Mouse (Mus musculus) lung, adult 18-20 months (tissue): ENCODE measurements around the gene Pole4.

Experiments
- DNase-seq, 2 experiments: peaks; one replicate each; pipeline ENCODE4 v3.0.0; 2022; ENCODE audit warnings: mixed read lengths in 2 of 2

The Pole4 gene

DNA sequence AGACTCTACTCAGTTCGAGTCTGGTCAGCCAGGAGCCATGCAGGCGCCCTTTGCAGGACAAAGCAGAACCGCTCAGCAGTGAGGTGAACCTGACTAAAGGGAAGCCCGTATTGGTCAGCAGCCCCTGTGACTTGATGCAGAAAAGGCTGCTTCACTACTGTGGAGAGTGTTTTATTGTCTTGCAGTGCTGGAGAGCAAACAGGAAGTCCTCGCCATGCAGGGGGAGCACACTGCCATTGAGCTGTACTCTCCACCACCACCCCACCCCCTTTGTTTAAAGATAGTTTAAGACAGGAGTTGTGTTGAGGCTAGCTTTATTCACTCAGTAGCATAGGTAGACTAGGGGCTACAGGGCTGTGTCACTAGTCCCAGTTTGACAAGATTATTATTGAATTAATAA is at the start of gene Pole4:
Pole4 (minus strand) TSS at position 145 of the 400 bp plus-strand sequence.
- no peak for DNase-seq

DNA sequence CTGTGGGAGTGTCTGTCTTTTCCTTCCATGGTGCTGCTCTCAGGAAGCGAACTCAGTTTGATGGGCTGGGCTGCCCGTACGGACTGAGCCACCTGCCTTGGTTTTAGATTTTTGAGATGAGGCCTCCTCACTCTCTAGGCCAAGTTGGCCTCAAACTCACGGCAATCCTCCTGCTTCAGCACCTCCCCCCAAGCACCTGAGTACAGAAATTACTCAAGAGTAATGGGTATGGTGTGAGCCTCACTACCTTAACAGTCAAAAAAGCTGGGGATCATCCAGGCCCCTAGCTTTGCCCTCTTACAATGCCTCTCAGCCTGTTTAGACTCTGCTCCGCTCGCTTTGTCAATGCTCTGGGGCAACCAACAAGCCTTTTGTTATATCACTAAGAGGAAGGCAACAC is 49.6 kb upstream of the Pole4 start:
- no peak for DNase-seq

DNA sequence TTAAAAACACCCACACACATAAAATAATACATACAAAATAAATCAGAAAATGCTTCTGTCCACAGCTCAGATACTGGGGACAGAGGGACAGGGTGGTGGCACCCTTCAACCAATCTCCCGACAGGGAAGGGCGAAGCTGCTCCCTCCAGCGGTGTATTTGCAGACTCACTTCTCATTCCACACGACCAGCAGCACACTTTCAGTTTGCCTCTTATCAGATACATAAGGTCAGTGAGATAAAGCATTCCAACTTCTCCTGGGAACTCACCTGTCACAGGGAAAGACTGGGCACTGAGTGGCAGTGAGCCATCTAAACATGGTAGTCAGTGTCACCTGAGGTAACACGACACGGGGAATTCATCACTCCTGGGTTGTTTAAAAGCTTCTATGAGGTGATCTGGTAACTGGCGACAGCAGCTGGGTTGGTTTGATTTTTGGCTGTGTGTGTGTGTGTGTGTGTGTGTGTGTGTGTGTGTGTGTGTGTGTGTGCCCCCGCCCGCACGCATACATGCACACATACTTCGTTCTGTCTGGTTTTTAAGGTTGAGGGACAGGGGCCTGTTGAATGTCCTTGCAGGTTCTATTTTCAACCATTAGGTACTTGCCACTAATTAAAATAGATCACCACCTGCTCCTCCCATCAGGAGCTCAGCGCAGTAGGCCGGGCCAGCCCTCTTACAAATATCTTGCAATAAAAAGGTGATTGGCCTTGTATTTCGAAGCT is 48.6 kb upstream of the Pole4 start:
- peak in 1 of 2 experiments; percentile 32 for DNase-seq

DNA sequence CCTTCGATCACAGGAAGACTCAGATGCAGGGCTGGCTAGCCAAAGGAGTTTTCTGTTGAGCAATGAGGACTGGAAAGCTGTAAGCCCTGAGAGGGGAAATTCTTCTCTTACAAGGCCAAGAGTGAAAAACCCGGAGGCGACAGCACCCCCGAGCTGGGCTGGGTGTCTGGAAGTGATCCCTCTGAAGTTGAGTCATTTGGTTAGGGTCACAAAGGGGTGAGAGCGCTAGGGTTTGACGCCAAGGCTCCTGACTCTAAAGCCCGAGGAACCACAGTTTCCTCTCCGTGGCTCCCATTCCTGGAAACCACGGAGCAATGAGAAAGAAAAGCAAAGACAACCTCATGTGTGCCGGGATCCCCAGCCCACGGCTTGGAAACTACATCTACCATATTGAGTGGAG is 47.9 kb upstream of the Pole4 start:
- DNase-seq = peak; percentile 58 to 60

DNA sequence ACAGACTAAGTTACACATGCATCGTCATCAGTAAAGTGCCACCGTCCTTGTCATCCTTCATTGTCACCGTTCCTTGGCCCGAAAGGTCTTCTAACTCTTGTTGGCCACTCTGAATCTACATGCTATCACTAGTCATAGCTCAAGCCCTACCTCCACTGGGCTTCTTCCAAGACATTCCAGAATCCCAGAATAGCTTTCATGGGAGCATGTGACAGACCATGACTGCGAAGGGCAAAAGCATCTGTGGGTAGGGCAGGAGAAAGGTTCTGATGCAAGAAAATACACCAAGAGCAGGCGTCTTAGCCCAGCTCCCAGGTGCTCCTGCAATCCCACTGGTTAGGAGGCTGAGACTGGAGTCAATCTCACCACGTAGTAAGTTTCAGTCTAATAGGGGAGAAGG is 46.6 kb upstream of the Pole4 start:
- DNase-seq = no peak

DNA sequence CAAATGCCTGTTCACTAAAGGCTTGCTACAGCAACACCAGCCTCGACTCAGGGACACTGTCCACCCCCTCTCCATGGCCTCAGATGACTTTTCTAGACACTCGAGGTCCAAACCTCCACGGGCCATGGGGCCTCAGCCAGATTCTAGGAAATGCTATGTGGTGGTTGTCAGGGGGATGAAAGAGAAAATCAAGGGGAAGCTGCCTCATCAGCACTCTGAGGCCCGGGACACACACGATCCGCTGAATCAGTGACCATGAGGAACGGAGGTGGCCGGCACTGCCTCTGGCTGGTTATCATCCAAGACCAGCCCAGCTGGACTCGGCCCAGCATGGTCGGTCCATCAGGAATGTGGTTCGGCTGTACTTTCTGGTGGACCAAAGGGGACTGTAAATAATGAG is 45.9 kb upstream of the Pole4 start:
- DNase-seq = peak; percentile 39 to 54

DNA sequence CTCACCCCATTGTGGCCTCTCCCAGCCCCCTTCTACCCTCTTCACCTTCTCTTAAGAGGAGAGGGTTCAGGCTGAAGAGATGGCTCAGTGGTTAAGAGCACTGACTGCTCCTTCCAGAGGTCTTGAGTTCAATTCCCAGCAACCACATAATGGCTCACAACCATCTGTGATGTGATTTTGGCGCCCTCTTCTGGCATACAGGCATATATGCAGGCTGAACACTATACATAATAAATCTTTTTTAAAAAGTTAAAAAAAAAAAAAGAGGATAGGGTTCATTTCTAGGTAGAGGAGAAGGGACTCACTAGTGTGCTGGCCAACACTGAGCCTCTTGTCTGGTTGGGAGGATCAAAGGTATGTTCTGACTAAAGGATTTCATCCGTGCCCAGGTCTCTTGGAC is 44.9 kb upstream of the Pole4 start:
- no peak for DNase-seq

DNA sequence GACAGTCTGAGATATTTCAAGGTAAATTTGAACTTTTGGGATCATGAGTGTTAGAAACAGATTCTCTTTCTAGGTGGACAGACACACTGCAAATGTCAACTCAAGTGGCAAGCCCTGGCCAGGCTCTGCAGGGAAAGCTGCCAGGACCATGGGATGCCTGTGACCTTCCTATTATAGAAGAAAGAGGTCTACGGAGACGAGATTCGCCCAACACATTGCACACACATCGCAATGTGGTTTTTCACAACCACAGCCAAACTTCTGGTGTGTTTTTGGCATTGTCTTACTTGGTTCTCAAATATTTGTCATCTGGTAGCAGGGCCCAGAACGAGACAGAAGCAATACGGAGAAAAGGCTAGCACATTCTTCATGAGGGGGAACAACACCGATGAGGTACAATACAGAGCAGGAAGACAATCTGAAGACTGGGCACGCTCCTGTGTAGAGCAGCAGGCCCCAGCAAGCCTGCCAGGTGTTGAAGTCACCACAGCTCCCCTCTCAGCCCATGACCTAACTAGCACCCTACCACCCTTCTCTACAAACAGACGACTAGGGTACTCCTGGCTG is 43.0 kb upstream of the Pole4 start:
- peak in 1 of 2 experiments; percentile 37 for DNase-seq

DNA sequence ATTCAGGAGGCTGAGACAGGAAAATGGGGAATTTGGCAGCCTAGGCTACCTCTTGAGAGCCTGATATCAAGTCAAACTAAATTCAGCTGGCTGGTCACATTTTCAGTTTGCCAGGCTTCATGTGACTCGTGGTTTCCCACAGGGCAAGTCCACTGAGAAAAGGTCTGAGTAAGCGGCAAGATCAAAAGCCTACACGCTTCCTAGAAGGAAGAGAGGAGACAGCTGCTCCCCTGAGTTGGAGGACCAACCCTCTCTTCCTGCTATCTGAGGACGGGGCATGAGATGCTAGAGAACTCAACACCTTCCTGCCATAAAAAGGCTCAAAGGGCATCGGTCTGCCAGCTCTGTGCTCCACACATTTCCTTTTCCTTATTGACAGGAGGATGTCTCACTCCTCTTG is 41.9 kb upstream of the Pole4 start:
- no peak for DNase-seq

DNA sequence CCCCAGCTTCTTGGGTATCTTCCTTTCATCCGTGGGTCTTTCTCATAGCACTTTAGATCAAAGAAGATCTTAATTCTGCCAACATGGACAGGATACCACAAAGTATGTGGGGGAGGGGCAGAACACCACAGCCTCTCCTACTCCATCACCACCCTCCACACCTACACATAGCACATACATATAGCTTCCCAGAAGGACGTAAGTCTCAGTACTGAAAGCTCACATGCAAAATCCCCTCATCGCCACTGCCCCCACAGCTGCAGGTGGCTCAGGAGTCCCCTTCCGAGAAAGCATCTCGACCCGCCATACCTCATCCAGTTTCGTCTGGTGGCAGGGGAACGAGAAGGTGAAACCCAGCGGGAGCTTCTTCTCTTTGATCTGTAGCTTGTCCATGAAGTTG is 39.4 kb upstream of the Pole4 start:
- DNase-seq = no peak

DNA sequence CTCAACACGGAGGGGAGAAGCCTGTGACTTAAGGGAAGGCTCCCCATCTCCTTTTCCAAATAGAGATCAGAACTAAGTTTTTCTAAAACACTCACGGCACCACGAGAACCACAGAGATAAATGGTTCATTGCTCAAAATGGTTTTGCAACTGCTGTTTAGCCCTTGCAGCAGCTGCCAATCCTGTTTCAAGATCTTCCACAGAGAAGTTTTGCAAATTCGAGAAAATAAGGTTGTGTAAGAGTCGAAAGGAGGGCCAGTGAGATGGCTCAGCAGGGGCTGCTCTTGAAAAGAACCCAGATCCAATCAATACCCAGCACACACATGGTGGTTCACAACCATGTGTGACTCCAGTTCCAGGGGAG is 36.3 kb upstream of the Pole4 start:
- DNase-seq = no peak

DNA sequence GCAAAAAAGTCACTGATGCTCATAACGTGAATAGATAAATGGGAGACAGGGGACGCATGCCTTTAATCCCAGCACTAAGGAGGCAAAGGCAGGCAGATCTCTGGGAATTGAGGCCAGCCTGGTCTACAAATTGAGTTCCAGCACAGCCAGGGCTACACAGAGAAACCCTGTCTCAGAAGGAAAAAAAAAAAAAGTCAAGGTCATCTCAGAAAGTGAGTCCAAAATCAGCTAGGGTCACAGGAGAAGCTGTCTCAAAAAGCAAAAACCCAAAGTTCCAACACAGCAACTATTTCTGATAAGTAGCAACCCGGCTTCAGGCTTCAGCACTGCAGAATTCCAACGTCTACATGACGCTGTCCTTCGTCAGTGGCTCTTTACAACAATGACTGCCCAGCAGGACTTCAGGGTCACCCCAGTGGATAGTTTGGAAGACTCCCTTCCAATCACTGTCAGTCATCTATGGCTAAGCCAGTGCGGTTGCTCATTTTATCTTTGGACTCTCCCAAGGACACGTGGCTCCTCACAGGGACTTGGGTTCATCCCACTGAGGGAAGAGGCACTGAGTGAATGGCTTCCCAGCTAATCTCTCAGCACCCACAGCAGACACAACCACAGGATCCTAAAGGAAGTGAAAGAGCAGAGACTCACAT is 35.8 kb upstream of the Pole4 start:
- no peak for DNase-seq

DNA sequence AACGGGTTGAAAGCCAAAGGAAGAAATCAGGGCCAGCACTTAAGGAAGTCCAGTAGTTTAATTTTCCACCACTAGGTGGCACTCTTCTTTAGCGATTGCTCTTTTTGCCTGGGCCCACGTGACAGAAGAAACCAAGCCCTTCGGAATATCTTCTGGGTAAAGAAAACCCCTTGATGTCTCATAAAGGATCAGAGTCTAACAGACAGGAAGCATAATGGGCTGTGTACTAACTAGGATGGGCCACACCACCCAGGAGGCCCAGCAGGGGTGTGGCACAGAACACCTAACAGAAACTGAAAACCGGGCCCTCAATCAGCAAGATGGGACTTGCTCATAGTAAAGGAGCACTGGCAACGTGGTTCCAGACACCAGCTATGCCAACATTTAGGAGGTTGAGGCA is 35.1 kb upstream of the Pole4 start:
- peak in 1 of 2 experiments; percentile 56 for DNase-seq

DNA sequence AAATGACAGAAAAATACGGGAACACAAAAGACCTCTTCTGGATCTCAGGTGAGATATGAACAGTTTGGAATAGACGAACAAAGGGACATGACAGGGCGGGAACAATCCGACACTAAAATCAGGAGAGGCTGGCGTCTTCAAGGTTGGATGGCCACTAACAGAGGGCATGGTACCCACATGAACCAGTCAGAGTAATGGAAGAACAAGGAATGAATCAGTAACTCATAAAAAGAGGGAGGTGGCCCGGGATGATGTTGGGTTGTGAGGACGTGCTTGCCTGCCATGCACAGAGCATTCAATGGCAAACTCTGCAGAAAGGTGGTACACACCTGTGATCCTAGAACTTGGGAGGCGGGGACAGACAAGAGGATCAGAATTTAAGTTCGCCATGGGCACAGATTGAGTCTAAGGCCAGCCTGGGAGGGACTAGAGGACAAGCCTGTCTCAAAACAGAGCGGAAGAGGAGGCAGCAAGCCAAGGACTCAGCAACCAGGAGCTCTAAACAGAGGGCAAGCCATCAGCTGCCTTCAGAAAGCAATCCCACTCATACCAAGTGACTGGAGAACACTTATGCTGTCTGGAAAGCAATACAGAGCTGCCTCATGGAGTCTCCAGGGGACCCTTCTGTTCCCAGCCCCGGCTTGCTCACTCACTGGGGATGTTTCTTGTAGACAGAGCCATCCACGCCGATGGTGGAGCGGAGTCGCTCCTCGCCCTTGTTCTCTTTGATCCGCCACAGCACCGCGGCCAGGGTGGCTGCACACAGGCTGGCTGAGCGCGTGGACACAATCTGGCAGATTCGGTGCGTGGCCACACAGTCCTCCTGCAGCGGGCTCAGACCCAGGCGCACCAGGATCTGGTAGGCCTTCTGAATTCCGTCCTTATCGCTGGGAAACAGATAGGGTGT is 32.7 kb upstream of the Pole4 start:
- DNase-seq = no peak

DNA sequence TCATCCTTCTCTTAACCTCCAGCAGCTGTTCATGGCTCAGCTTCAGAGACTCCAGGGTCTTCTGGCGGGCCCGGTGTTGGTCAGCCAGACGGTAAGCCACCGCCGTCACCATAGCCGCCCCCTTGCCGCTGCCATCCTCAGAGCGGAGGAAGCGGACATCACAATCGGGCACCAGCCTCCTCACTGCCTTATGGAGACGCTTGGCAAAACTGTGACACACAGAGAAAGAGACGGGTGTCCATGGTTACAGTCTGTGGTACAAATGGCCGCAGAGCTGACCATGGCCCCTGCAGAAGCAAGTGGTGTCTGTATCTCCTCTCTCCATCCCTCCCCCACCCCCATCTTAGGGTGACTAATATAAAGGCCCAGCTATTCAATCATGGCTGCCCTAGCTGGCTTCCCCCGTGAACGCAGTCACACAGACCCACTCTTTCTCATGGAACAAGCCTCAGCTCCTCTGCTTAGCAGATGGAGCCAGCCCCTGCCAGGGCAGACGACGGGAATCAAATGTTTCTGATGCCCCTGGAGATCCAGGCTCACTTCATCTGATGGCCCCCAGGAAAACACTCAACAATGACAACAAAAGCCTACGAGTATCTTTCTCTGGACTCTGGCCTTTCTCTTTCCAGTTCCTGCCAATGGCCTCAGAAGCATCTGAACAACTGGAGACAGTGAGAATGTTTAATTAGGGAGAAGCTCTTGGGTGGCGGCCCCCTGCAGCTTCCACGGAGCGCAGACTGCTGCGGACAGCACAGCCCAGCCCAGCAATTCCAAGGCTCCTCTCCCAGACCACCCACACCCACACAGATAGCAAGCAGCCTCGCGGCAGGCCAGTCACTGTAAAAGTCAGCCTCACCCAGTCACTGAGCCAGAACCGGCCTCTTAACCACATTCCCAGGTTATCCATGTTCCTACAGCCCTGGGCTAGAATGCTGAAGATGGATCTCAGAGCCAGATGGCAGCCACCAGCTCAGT is 31.7 kb upstream of the Pole4 start:
- DNase-seq = no peak

DNA sequence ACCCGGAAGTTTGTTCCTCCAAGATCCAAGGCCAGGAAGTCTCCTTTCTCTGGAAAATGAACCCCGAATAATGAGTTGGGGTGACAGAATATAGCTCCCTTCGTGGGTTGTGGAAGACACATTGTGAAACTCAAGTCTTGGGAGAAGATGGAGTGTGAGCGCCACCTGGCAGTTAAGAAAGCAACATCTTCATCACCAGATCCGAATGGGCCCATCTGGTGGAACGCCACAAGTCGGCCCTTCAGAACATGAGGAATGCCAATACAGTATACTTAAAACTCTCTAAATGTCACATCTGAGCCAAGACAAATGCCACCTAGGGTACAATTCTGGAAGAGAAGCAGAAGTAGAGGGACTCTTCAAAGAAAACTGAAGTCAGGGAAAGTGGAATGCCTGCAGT is 30.2 kb upstream of the Pole4 start:
- peak; percentile 57 to 62 for DNase-seq

DNA sequence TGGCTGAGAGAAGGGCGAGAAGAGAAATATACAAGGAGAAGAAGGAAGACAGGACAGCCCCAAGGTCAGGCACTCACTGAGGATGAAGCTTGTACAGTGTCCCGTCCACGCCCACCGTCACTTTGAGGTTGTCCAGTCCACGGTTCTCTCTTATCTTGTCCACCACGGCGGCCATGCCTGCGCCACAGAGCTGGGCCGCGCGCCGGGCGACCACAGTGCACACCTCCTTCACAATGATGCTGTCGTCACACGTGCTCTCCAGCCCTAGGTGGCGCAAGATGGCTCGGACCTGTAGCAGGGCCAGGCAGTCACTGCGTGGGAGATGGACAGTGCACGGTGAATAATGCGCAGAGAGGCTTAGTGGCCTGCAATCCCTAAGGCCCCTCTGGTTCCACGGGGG is 23.5 kb upstream of the Pole4 start:
- no peak for DNase-seq

DNA sequence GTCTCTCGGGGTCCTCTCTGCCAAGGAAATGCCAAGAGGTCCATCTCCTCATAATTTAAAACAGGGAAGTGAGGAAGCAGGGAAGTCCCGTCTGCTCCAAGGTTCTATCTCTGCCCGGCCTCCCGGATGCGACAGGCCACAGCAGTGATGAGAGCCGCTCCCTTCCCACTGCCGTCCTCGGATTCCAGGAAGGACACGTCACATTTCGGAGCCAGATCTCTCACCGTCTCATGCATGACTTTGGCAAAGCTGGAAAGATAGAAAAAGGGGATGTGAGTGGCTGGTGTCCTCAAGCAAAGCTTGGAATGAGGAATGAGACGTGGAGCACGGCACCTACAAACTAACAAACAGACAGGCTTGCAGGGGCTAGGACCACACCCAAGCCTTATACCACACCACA is 22.0 kb upstream of the Pole4 start:
- DNase-seq = no peak

DNA sequence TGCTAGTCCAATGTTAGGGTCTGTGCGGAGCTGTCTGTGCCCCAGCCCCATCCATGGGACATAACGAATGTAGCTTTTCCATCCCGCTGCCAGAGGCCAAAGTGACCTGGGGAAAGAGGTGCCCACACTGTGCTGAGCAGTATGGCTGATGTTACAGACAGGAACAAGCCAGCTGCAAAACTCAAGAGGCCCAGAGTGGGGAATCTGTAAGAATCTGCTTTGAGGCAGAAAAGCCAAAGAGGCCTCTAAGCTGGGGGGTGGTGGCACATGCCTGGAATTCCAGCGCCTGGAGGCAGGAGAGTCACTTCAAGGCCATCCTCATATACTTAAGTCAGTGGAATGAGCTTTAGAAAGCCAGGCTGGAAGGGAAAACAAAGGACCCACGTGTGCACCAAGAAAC is 18.2 kb upstream of the Pole4 start:
- DNase-seq = peak; percentile 65 to 67

DNA sequence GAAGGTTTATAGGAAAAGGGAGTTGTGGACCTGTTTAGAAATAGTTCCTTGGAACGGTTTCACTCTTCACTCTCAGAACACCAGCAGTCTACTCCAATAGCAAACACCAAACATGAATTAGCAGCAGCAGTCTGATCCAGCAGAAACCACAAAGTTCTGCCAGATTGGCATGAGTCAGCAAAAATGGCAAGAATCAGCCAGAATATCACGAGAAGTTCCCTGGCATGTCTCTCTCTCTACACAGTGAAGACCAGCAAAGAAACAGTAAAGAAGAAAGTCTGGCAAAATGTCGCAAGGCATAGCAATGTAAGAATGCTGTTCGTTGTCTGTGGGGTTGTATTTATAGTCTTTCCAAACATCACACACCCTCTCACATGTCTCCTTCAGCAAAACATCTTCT is 11.0 kb upstream of the Pole4 start:
- DNase-seq = no peak

DNA sequence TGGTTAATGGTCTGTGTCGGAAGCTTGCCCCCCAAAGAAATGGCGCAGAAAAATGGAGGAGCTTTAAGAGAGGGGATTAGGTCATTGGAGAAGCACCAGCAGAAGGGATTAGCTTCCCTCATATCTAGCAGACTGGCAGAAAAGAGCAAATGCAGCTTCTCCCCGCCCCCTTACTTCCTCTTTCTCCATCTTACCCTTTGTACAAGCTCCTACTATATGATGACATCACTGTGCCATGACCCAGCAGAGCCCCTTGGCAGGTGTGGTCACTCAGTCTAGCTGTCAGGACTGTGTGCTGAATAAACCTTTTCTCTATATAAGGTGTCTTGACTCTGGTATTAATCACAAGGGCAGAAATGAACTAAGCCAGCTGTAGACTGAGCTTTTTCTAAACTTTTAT is 10.5 kb upstream of the Pole4 start:
- DNase-seq = no peak

DNA sequence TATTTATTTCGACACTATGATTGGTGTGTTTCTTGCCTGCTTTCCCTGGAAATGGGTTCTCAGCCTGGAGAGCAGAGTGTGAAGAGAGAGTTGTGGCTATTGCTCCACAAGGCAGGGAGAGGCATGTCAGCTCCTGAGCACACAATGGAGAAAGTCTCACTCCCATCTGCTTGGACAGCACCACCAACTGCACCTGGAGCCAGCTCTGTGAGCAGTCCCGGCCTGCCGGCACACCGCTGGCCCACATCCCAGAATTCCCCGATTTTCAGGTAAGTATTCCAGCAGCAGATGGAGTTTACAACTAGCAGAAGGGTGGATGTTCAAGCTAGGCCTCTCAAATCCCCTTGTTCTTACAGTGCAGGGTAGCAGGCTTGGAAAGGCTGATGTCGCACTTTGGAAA is 10.1 kb upstream of the Pole4 start:
- DNase-seq = no peak
